Mouse (Mus musculus): Measurements from ENCODE around the gene Slfn1. TPM values are rescaled to one million over a fixed set of nuclear protein-coding genes. Genes with fewer than 3 reads are reported as not detected.

Slfn1 gene
- 1.5 and 1.6 TPM in 2 replicates for polyA plus RNA-seq (2015; fragmentation: Nextera tagmentation; extraction: Ambion mirVana)

- Histone ChIP-seq H3K27ac (replicated peaks) (no peak within 1 kb of the TSS), H3K27me3 (no peaks in the 10 kb centered on the region), H3K4me1 (replicated peaks) (no peaks in the 10 kb centered on the region), H3K4me3 (replicated peaks) (no peak within 1 kb of the TSS), H3K9ac (no peak within 1 kb of the TSS), H3K36me3 (replicated peaks) (no peaks in the 10 kb centered on the region), H3K9me3 (replicated peaks) (no peaks in the 10 kb centered on the region), H3K4me2 (no peak within 1 kb of the TSS)
- WGBS (ENCODE audit: insufficient replicate concordance) = 66% methylated on average over 13 of the region's 13 CpGs
- no peak for ATAC-seq (ENCODE audit: insufficient read depth)
These were observed at the start of gene Slfn1 for GRCm38 (mm10) chr11:83116597-83117227. Gene Slfn1, plus strand, starts transcription at chr11:83116849.

GRCm38 (mm10) chr11:83067982-83068694 lies 48.5 kb upstream of the Slfn1 start:
- WGBS (ENCODE audit: insufficient replicate concordance) = 68% methylated on average over 4 of the region's 4 CpGs
- H3K36me3 ChIP-seq (replicated peaks) = 0 out of 2 replicates have a peak, but pooled peaks cover 10% of the 10 kb centered on the region
- no peak for ATAC-seq (ENCODE audit: insufficient read depth)

DNA sequence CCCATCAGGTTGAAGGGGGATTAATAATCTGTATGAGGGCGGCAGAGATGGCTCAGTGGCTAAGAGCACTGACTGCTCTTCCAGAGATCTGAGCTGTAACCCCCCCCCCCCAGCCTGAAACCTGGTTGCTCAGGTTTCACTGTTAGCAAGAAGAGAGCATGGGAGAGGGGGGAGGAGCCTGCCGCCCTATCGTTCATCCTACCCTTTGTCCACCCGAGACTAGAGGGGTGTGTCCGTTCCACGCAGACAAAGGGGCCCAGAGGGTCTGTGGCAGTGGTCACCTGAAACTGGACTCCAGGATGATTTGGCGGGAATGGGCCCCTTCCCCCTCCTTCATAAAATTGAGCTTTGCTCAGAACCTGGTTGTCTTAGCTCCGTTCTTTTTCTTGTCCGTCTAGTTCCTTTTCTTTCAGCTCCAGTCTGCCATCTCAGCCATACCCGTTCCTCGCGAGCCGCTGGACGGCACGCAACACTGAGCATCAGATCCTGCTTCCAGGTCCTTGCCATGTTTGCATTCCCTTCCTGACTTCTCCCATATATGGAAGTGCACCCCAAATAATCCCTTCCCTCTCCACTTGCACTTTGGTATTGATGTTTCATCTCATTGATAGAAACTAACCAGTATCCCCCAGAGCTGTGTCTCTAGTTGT lies 46.2 kb upstream of the Slfn1 start:
- no peak for ATAC-seq (ENCODE audit: insufficient read depth)
- WGBS (ENCODE audit: insufficient replicate concordance) = 81% methylated on average over 15 of the region's 15 CpGs

More at GRCm38 (mm10) chr11:83067982-83068694, 48.5 kb upstream of the Slfn1 start:
- Histone ChIP-seq H3K4me2 (no peak overlapping the region), H3K4me1 (replicated peaks) (0 out of 2 replicates have a peak, but pooled peaks cover 3% of the 10 kb centered on the region), H3K9ac (no peak overlapping the region), H3K9me3 (replicated peaks) (no peaks in the 10 kb centered on the region), H3K4me3 (replicated peaks) (no peak overlapping the region), H3K27me3 (no peaks in the 10 kb centered on the region; the same call in 1 of the 2 replicates), H3K27ac (replicated peaks) (no peak overlapping the region)

DNA sequence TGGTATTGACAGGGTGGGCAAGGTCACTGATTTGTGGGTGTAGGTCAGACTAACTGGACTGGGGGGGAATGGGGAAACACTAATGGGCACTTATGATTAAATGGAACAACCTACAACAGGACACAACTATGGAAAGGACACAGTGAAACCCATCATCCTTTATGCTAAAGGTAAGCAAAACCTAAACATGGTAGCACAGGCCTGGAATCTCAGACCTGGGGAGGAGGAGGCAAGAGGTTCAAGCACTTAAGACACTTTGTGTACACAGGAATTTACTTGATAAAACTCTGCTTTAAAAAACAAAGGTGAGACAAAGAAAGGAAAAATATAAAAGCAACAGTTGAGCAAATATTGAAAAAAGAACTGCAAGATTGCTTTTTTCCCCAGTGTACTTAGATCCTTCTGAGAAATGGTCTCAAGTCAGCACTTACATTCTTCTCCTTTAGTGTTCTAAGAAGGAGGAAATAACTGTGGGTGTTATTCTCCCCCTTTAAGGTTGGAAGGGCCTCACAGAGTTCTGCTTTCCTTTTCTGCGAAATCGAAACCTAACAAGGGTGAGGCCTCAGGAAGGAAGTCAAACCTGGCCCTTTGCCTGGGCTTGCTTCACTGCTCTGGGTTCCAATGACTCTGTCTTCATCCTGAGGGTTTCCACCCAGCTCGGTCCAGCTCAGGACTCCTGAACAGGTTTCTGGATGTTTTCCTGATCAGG lies 38.8 kb upstream of the Slfn1 start:
- ATAC-seq (ENCODE audit: insufficient read depth) = peak; percentile 49; the same call in 1 of the 2 replicates

More for the DNA sequence above, 46.2 kb upstream of the Slfn1 start:
- H3K27ac ChIP-seq (replicated peaks) = no peak overlapping the region
- H3K9me3 ChIP-seq (replicated peaks) = no peaks in the 10 kb centered on the region
- no peaks in the 10 kb centered on the region for H3K4me1 ChIP-seq (replicated peaks)
- H3K4me2 ChIP-seq = no peak overlapping the region
- no peak overlapping the region for H3K4me3 ChIP-seq (replicated peaks)
- H3K9ac ChIP-seq = no peak overlapping the region
- no peaks in the 10 kb centered on the region; the same call in 1 of the 2 replicates for H3K27me3 ChIP-seq
- 0 out of 2 replicates have a peak, but pooled peaks cover 10% of the 10 kb centered on the region for H3K36me3 ChIP-seq (replicated peaks)

DNA sequence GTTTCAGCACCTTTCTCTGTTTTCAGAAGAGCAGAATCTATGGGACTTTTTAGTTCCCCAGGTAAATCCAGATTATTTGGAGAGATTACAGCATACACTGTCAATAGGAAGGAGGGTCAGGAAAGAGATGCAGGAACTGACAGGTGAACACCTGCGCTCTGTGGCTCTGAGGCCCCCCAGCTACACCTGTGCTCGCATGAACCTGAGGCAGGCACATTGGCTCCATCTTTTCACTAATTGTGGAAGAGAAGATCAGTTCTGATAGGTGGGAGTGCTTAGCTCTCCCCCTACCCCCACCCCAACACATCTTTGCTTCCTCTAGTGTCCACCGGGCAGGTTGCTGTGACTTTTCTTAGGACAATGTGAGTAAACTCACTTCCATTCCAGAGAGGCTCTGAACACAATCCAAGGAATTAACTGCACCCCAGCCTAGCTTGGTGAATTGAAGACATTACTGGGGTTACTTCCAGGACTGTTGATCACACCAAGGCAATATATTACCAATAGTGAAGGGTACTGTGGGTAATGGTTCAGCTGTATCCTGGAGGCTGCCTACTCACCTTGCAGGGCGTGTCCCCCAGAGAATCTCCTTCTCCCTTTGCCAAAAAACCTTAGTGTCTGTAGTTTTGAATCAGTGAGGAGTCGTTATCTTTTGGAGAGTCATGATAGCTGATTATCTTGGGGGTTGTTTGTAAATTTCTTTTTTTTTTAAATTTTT lies 38.1 kb upstream of the Slfn1 start:
- no peaks in the 10 kb centered on the region for H3K36me3 ChIP-seq (replicated peaks)
- H3K4me3 ChIP-seq (replicated peaks) = no peak overlapping the region
- no peak overlapping the region for H3K9ac ChIP-seq
- no peaks in the 10 kb centered on the region for H3K9me3 ChIP-seq (replicated peaks)
- peak overlapping the region; percentile 72 for H3K27ac ChIP-seq (replicated peaks)
- peaks cover 12% of the 10 kb centered on the region; the same call in 1 of the 2 replicates for H3K4me1 ChIP-seq (replicated peaks)
- no peak for ATAC-seq (ENCODE audit: insufficient read depth)
- no peaks in the 10 kb centered on the region for H3K27me3 ChIP-seq
- no peak overlapping the region; the same call in 1 of the 2 replicates for H3K4me2 ChIP-seq
- 31% methylated on average over 5 of the region's 5 CpGs for WGBS (ENCODE audit: insufficient replicate concordance)

More for the DNA sequence above, 38.8 kb upstream of the Slfn1 start:
- H3K36me3 ChIP-seq (replicated peaks) = no peaks in the 10 kb centered on the region
- no peaks in the 10 kb centered on the region for H3K9me3 ChIP-seq (replicated peaks)
- H3K4me1 ChIP-seq (replicated peaks) = peaks cover 12% of the 10 kb centered on the region; the same call in 1 of the 2 replicates
- H3K9ac ChIP-seq = no peak overlapping the region
- H3K4me3 ChIP-seq (replicated peaks) = no peak overlapping the region
- no peaks in the 10 kb centered on the region for H3K27me3 ChIP-seq
- 9% methylated on average over 3 of the region's 3 CpGs for WGBS (ENCODE audit: insufficient replicate concordance)
- no peak overlapping the region; the same call in 1 of the 2 replicates for H3K4me2 ChIP-seq
- peak overlapping the region; percentile 72 for H3K27ac ChIP-seq (replicated peaks)

- WGBS (ENCODE audit: insufficient replicate concordance) = 12% methylated on average over 9 of the region's 9 CpGs
- no peak for ATAC-seq (ENCODE audit: insufficient read depth)
- Histone ChIP-seq H3K27me3 (no peaks in the 10 kb centered on the region), H3K36me3 (replicated peaks) (no peaks in the 10 kb centered on the region), H3K9ac (no peak overlapping the region), H3K4me1 (replicated peaks) (peaks cover 12% of the 10 kb centered on the region; the same call in 1 of the 2 replicates), H3K9me3 (replicated peaks) (no peaks in the 10 kb centered on the region), H3K4me3 (replicated peaks) (no peak overlapping the region), H3K4me2 (no peak overlapping the region), H3K27ac (replicated peaks) (no peak overlapping the region)
These were observed 37.0 kb upstream of the Slfn1 start for GRCm38 (mm10) chr11:83079487-83080199.

DNA sequence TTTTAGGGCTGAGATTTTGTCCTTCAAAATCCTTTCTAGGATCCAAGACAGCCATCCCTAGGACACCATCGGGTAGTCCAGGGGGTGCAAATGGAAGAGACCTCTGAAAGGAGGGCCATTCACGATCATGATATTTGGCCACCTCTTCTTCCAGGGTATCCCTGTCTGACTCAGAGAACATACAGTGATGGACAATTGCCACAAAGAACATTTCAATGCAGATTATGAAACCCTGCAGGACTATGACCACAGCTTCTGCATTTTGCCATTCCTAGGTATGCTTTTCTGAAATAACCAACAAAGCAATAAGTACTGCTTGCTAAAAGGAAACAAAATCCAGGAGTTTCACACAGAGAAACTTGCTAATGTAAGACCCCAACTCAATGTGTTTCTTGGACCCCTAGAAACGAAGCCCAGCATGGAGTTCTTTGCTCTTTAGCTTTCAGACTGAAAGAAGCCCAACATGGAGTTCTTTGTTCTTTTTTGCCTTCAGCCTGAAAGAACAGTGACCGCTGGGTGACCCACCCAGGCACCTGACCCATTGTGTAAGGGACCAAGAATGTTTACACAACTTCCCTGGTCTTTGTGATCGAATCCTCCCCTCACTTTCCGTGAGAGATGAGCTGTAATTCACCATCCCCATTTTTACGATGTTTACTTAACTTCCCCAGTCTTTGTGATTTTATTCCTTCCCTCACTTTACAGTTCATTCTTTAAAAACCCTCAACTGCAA lies 33.7 kb upstream of the Slfn1 start:
- H3K9ac ChIP-seq = no peak overlapping the region
- H3K4me1 ChIP-seq (replicated peaks) = peaks cover 12% of the 10 kb centered on the region; the same call in 1 of the 2 replicates
- no peak overlapping the region for H3K4me3 ChIP-seq (replicated peaks)
- no peaks in the 10 kb centered on the region for H3K36me3 ChIP-seq (replicated peaks)
- H3K9me3 ChIP-seq (replicated peaks) = no peaks in the 10 kb centered on the region
- WGBS (ENCODE audit: insufficient replicate concordance) = 50% methylated on average over 7 of the region's 7 CpGs
- H3K4me2 ChIP-seq = no peak overlapping the region
- ATAC-seq (ENCODE audit: insufficient read depth) = no peak
- H3K27me3 ChIP-seq = no peaks in the 10 kb centered on the region
- no peak overlapping the region for H3K27ac ChIP-seq (replicated peaks)

- H3K4me1 ChIP-seq (replicated peaks) = peaks cover 6% of the 10 kb centered on the region; the same call in 1 of the 2 replicates
- 58% methylated on average over 2 of the region's 2 CpGs for WGBS (ENCODE audit: insufficient replicate concordance)
- no peak overlapping the region for H3K9ac ChIP-seq
- H3K4me3 ChIP-seq (replicated peaks) = no peak overlapping the region
- H3K4me2 ChIP-seq = no peak overlapping the region
- no peaks in the 10 kb centered on the region for H3K36me3 ChIP-seq (replicated peaks)
- H3K27ac ChIP-seq (replicated peaks) = no peak overlapping the region
- ATAC-seq (ENCODE audit: insufficient read depth) = no peak
- no peaks in the 10 kb centered on the region for H3K27me3 ChIP-seq
- no peaks in the 10 kb centered on the region for H3K9me3 ChIP-seq (replicated peaks)
These were observed 32.5 kb upstream of the Slfn1 start for GRCm38 (mm10) chr11:83084161-83084560.

DNA sequence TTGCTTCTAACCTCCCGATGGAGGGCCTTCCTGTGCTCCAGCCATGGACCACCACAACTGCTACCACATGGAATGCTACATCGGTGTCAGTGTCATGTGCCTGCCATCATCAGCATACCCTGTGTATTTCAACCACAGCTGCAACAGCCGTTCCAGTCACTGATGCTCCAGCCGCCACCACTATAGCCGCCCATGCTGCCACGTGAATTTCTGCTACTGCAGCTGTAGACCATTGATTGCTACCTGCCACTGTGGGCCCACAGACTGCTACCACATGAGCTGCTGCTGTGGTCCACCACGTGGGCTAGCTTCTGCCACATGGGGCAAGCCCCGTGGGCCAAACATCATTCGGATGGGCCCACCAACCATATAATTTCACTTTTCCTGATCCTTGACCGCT lies 31.9 kb upstream of the Slfn1 start:
- no peak overlapping the region for H3K9ac ChIP-seq
- no peak overlapping the region for H3K4me3 ChIP-seq (replicated peaks)
- no peak overlapping the region for H3K4me2 ChIP-seq
- ATAC-seq (ENCODE audit: insufficient read depth) = no peak
- H3K27me3 ChIP-seq = no peaks in the 10 kb centered on the region
- WGBS (ENCODE audit: insufficient replicate concordance) = 74% methylated on average over 10 of the region's 10 CpGs
- H3K36me3 ChIP-seq (replicated peaks) = no peaks in the 10 kb centered on the region
- peaks cover under 1% of the 10 kb centered on the region; the same call in 1 of the 2 replicates for H3K4me1 ChIP-seq (replicated peaks)
- no peak overlapping the region for H3K27ac ChIP-seq (replicated peaks)
- no peaks in the 10 kb centered on the region for H3K9me3 ChIP-seq (replicated peaks)
